Mouse (Mus musculus): ENCODE results near the gene Tmem117.

DNA sequence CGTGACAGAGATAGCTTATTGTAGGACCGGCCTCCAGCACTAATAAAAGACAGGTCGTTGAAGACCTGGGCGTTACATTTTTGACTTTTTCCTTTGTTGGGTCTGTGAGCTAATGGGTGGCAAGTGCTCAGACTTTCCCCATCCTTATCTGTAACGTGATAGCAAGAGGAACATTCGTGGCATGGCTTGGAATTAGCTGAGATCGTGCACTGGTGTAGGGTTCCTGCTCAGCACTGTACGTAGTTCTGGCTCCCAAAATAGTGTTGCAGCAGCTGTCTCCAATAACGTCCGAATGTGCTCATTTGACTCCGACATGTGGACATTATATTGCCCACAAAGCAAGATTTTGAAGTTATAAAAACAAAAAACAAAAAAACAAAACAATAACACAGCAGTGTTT lies 5.5 kb downstream of the Tmem117 start:
- TF ChIP-seq CTCF (IDR thresholded peaks at IDR 0.05), result no peak
- no peak for TF ChIP-seq POLR2A (IDR thresholded peaks at IDR 0.05; ENCODE audit: insufficient read depth, low read depth, low read length)
- TF ChIP-seq EP300 (IDR thresholded peaks at IDR 0.05; ENCODE audit: insufficient read depth, low read depth, low read length), result no peak

Measured in heart, adult 2 months (tissue).